Mouse (Mus musculus) frontal cortex, postnatal 36 days (tissue): ENCODE data around the gene Slc2a12.

Experiments
- DNase-seq, 2 experiments: peaks; one replicate each; pipeline ENCODE4 v3.0.0; 2022; ENCODE audit warnings: low spot score in 2 of 2

The Slc2a12 gene

GRCm38 (mm10) chr10:22644853-22645491, at the start of gene Slc2a12:
Slc2a12 (plus strand) TSS chr10:22645011.
- peak; percentile 51 to 60 for DNase-seq

GRCm38 (mm10) chr10:22598908-22599480, 45.8 kb upstream of the Slc2a12 start:
- peak; percentile 27 to 45 for DNase-seq

- no peak for DNase-seq
These were observed 43.8 kb upstream of the Slc2a12 start for GRCm38 (mm10) chr10:22601046-22601445.

GRCm38 (mm10) chr10:22604801-22605200, 40.0 kb upstream of the Slc2a12 start:
- no peak for DNase-seq

GRCm38 (mm10) chr10:22608273-22608672, 36.5 kb upstream of the Slc2a12 start:
- no peak for DNase-seq

- peak; percentile 26 to 30 for DNase-seq
These were observed 35.9 kb upstream of the Slc2a12 start for GRCm38 (mm10) chr10:22608799-22609357.

GRCm38 (mm10) chr10:22613301-22613700, 31.5 kb upstream of the Slc2a12 start:
- DNase-seq: no peak

GRCm38 (mm10) chr10:22614554-22614953, 30.3 kb upstream of the Slc2a12 start:
- DNase-seq: no peak

GRCm38 (mm10) chr10:22615309-22615708, 29.5 kb upstream of the Slc2a12 start:
- no peak for DNase-seq

- peak; percentile 21 to 51 for DNase-seq
These were observed 26.0 kb upstream of the Slc2a12 start for GRCm38 (mm10) chr10:22618842-22619241.

- DNase-seq: no peak
These were observed 16.0 kb upstream of the Slc2a12 start for GRCm38 (mm10) chr10:22628832-22629231.

GRCm38 (mm10) chr10:22631103-22631502, 13.7 kb upstream of the Slc2a12 start:
- DNase-seq: no peak

GRCm38 (mm10) chr10:22631528-22631927, 13.3 kb upstream of the Slc2a12 start:
- peak; percentile 28 to 38 for DNase-seq

- peak; percentile 13 to 53 for DNase-seq
These were observed 12.9 kb upstream of the Slc2a12 start for GRCm38 (mm10) chr10:22631956-22632355.

GRCm38 (mm10) chr10:22633406-22634306, 11.2 kb upstream of the Slc2a12 start:
- DNase-seq: no peak

- no peak for DNase-seq
These were observed 7.6 kb upstream of the Slc2a12 start for GRCm38 (mm10) chr10:22637241-22637640.

- DNase-seq: no peak
These were observed 640 bp upstream of the Slc2a12 start for GRCm38 (mm10) chr10:22644171-22644570.

- no peak for DNase-seq
These were observed 3.9 kb downstream of the Slc2a12 start for GRCm38 (mm10) chr10:22648702-22649101.

GRCm38 (mm10) chr10:22653820-22654219, 9.0 kb downstream of the Slc2a12 start:
- no peak for DNase-seq

GRCm38 (mm10) chr10:22658534-22659385, 13.9 kb downstream of the Slc2a12 start:
- DNase-seq: no peak

GRCm38 (mm10) chr10:22659386-22659725, 14.5 kb downstream of the Slc2a12 start:
- no peak for DNase-seq
